Mouse (Mus musculus) layer of hippocampus, adult 18-20 months (tissue): ENCODE results near the gene Pygb. TPM values are rescaled to one million over a fixed set of nuclear protein-coding genes. Genes with fewer than 3 reads are reported as not detected.
A peak's percentile ranks its signal among the peaks of the same experiment; 100 is the strongest.

ENCODE experiments used
- DNase-seq, 2 experiments: peaks; one replicate each; pipeline ENCODE4 v3.0.0; 2022; ENCODE audit warnings: low spot score in 2 of 2
- long read RNA-seq: library from polyadenylated mRNA; stranded (forward); transcript quantifications from one replicate; pipeline ENCODE4 v2.0.0, GENCODE M21; 2021
- total RNA-seq, 2 experiments: library from RNA; stranded (reverse); gene quantifications; 2 replicates each; pipeline ENCODE4 v1.2.3; 2021

The Pygb gene
- 100 to 1,000 TPM; 210 to 214 TPM for total RNA-seq
- long read RNA-seq, transcript Pygb-201 (20 exons, 3,909 nt), result major isoform, 287 of 355 reads
- long read RNA-seq, partial matches to known transcripts, result 35 of 355 reads
- long read RNA-seq, other reads (novel, unspliced or antisense), result 33 of 355 reads

- DNase-seq, result peak; percentile 82 to 90
These were observed at the start of gene Pygb for GRCm38 (mm10) chr2:150786251-150787180. Gene Pygb, plus strand, starts transcription at chr2:150786735.

- DNase-seq, result no peak
These were observed 48.7 kb upstream of the Pygb start for GRCm38 (mm10) chr2:150737881-150738280.

- no peak for DNase-seq
These were observed 46.2 kb upstream of the Pygb start for GRCm38 (mm10) chr2:150740145-150740841.

GRCm38 (mm10) chr2:150741405-150741804 lies 45.1 kb upstream of the Pygb start:
- DNase-seq, result no peak

GRCm38 (mm10) chr2:150745016-150745415 lies 41.5 kb upstream of the Pygb start:
- no peak for DNase-seq

GRCm38 (mm10) chr2:150748854-150749253 lies 37.7 kb upstream of the Pygb start, which contains the start of gene Entpd6:
Gene Entpd6, plus strand, starts transcription at chr2:150749042.
- peak; percentile 97 to 99 for DNase-seq

GRCm38 (mm10) chr2:150749283-150749682 lies 37.3 kb upstream of the Pygb start:
- DNase-seq, result no peak

GRCm38 (mm10) chr2:150750129-150750979 lies 36.2 kb upstream of the Pygb start:
- no peak for DNase-seq

GRCm38 (mm10) chr2:150755016-150755415 lies 31.5 kb upstream of the Pygb start:
- DNase-seq, result no peak

GRCm38 (mm10) chr2:150761476-150761875 lies 25.1 kb upstream of the Pygb start:
- no peak for DNase-seq

- peak; percentile 37 to 65 for DNase-seq
These were observed 20.9 kb upstream of the Pygb start for GRCm38 (mm10) chr2:150765619-150766018.

GRCm38 (mm10) chr2:150766083-150766862 lies 20.3 kb upstream of the Pygb start:
- no peak for DNase-seq

GRCm38 (mm10) chr2:150768678-150769077 lies 17.9 kb upstream of the Pygb start:
- DNase-seq, result no peak

GRCm38 (mm10) chr2:150770747-150771146 lies 15.8 kb upstream of the Pygb start:
- no peak for DNase-seq

GRCm38 (mm10) chr2:150771169-150771568 lies 15.4 kb upstream of the Pygb start:
- DNase-seq, result no peak

- DNase-seq, result no peak
These were observed 14.5 kb upstream of the Pygb start for GRCm38 (mm10) chr2:150771996-150772395.

GRCm38 (mm10) chr2:150772466-150773119 lies 13.9 kb upstream of the Pygb start:
- DNase-seq, result no peak

GRCm38 (mm10) chr2:150782801-150783200 lies 3.7 kb upstream of the Pygb start:
- no peak for DNase-seq

GRCm38 (mm10) chr2:150787234-150787771 lies 768 bp downstream of the Pygb start:
- DNase-seq, result no peak
